Mouse (Mus musculus): ENCODE data around the gene Calca. TPM values are rescaled to one million over a fixed set of nuclear protein-coding genes. Genes with fewer than 3 reads are reported as not detected.
"Not testable (repeated sequence)": the region's sequence is repeated elsewhere in the genome, so short reads cannot be mapped to it uniquely, and the experiment has no call there.

The Calca gene
- polyA plus RNA-seq, 1 experiment: not detected

DNA sequence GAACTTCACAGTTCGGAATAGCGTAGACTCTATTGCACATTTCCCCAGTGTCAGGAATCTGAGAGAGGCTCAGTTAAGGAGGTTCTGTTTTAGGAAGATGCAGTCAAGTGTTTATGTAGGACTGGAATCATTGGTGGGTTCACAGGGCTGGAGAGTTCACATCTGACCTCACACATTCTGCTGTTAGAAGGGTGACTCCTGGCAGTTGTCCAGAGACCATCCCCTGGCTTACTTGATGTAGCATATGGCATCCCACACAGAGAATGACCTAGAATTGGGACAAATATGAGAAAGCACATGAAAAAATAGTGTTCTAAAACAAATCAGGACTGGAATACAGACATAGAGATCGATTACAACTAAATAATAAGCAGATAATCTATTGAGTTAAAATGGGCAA, 10.2 kb downstream of the Calca start:
- WGBS: 79% methylated on average over 3 of the region's 3 CpGs
- no peak overlapping the region for H3K4me3 ChIP-seq (ENCODE audit: low read depth, low read length)
- no peaks in the 10 kb centered on the region for H3K27me3 ChIP-seq (ENCODE audit: control insufficient read depth, insufficient read depth, low read length)
- no peaks in the 10 kb centered on the region for H3K4me1 ChIP-seq (ENCODE audit: control insufficient read depth, insufficient read depth, insufficient read length, low read length)
- TF ChIP-seq CTCF (IDR thresholded peaks at IDR 0.05; ENCODE audit: extremely low read depth, insufficient read length, insufficient replicate concordance, low read depth, low read length) (no peak), POLR2A (IDR thresholded peaks at IDR 0.05; ENCODE audit: low read depth, low read length) (no peak)
- H3K36me3 ChIP-seq (ENCODE audit: control insufficient read depth, insufficient read depth, low read length): no peaks in the 10 kb centered on the region
- H3K27ac ChIP-seq (ENCODE audit: insufficient read depth, low read depth, low read length): no peak overlapping the region

DNA sequence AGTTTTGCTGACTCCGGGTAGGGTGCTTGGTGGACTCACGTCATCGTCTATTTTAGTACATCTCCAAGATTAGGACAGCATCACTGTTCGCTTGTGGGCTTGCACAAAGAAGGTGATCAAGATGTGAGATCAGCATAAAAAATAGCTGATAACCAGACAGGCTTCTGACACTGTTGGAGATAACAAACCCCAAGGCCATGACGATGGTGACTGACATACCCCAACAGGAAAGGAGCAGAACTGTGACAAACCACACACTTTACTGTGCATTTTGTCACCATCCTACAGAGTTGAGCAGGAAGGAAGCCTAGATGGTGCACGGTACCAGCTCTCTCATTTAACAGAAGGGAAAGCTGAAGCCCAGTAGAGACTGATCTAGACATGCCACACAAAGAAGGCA, 19.4 kb downstream of the Calca start:
- Histone ChIP-seq H3K27ac (ENCODE audit: insufficient read depth, low read depth, low read length) (no peak overlapping the region), H3K36me3 (ENCODE audit: control insufficient read depth, insufficient read depth, low read length) (no peaks in the 10 kb centered on the region), H3K4me3 (ENCODE audit: low read depth, low read length) (no peak overlapping the region), H3K27me3 (ENCODE audit: control insufficient read depth, insufficient read depth, low read length) (no peaks in the 10 kb centered on the region), H3K4me1 (ENCODE audit: control insufficient read depth, insufficient read depth, insufficient read length, low read length) (no peaks in the 10 kb centered on the region)
- WGBS: 88% methylated on average over 6 of the region's 6 CpGs
- no peak for TF ChIP-seq POLR2A (IDR thresholded peaks at IDR 0.05; ENCODE audit: low read depth, low read length)
- TF ChIP-seq CTCF (IDR thresholded peaks at IDR 0.05; ENCODE audit: extremely low read depth, insufficient read length, insufficient replicate concordance, low read depth, low read length): no peak

DNA sequence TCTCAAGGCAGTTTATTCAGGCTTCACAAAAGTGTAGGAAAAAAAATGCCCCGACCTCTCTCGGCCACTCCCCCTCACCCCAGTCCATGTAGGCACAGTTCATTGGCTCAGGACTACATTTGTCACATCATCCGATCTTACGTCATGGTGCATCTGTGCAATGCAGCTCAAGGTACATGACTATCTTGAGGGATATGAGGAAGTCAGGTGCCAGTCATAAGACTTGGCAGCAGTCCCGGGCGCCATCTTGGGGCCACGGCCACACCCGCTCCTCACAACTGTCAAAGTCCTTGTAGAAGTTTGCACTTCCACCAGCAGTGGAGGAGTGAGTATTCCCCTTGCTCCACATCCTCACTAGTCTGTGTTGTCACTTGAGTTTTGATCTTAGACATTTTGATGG, 41.8 kb downstream of the Calca start:
- not testable (repeated sequence) for H3K4me1 ChIP-seq (ENCODE audit: control insufficient read depth, insufficient read depth, insufficient read length, low read length); H3K4me3 ChIP-seq (ENCODE audit: low read depth, low read length); H3K27ac ChIP-seq (ENCODE audit: insufficient read depth, low read depth, low read length); H3K36me3 ChIP-seq (ENCODE audit: control insufficient read depth, insufficient read depth, low read length); H3K27me3 ChIP-seq (ENCODE audit: control insufficient read depth, insufficient read depth, low read length)
- WGBS: 70% methylated on average over 8 of the region's 8 CpGs

DNA sequence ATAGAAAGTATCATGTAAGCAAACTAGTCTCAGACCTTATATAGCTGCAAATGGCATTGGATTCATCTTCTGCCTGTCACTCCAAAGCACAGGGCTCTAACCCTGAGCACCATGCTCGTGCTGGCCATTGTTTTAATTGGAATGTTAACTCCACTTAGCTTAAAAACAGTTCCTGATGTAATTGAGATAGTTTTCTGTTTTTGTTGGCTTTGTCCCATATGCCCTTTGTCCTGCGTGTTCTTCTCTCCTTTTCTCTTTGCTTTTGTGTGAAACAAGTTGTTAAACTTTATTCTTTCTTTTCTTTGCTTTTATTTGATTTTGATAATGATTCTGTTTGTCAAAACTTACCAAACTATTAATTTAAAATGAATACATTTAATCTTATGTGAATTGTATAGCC, 53.7 kb downstream of the Calca start:
- H3K27ac ChIP-seq (ENCODE audit: insufficient read depth, low read depth, low read length): no peak overlapping the region
- no peaks in the 10 kb centered on the region for H3K27me3 ChIP-seq (ENCODE audit: control insufficient read depth, insufficient read depth, low read length)
- WGBS: 26% methylated on average over 2 of the region's 2 CpGs
- TF ChIP-seq POLR2A (IDR thresholded peaks at IDR 0.05; ENCODE audit: low read depth, low read length) (no peak), CTCF (IDR thresholded peaks at IDR 0.05; ENCODE audit: extremely low read depth, insufficient read length, insufficient replicate concordance, low read depth, low read length) (no peak)
- no peak overlapping the region for H3K4me3 ChIP-seq (ENCODE audit: low read depth, low read length)
- no peaks in the 10 kb centered on the region for H3K4me1 ChIP-seq (ENCODE audit: control insufficient read depth, insufficient read depth, insufficient read length, low read length)
- no peaks in the 10 kb centered on the region for H3K36me3 ChIP-seq (ENCODE audit: control insufficient read depth, insufficient read depth, low read length)

Other genes starting within 250 kb of the Calca start
- 2.1 and 2.6 TPM in 2 replicates for gene Pde3b, start 221.1 kb downstream of the Calca start, polyA plus RNA-seq (2012; rRNA removed)
- gene Cyp2r1, start 73.4 kb downstream of the Calca start, polyA plus RNA-seq (2012; rRNA removed): 0.44 and 0.53 TPM in 2 replicates
- gene Calcb, start 82.3 kb upstream of the Calca start, polyA plus RNA-seq (2012; rRNA removed): 1.2 and 1.5 TPM in 2 replicates
- 1.4 and 1.9 TPM in 2 replicates for gene Insc, start 107.3 kb upstream of the Calca start, polyA plus RNA-seq (2012; rRNA removed)